Mouse (Mus musculus): ENCODE measurements around the gene Pusl1. TPM values are rescaled to one million over a fixed set of nuclear protein-coding genes. Genes with fewer than 3 reads are reported as not detected.

Pusl1 gene
- polyA plus RNA-seq (2014; fragmentation: Nextera tagmentation; extraction: Ambion mirVana) = 45.8 and 54.5 TPM in 2 replicates

DNA sequence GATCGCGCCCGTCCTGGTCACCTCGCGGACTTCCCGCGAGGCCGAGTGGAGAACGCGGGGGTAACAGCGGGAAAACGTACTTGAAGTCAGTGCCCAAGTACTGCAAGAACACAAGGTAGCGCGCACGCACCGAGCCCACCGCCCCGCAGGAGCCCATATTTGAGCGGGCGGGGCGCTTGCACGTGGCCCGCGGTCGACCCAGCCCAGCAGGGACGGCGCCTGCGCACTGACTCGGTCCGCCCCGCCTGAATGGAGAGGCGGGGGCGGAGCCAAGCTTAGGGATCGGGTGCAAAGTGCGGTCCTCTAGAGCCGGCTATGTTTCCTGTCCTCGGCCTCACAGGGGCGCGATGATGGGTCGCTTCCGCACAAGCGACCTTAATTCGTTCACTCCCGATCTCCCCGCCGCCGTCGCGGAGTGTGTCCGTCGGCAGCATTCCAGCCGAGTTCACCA, at the start of gene Pusl1, which contains the start of gene Acap3:
Gene Pusl1, minus strand, starts transcription at position 231 of the 451 bp plus-strand sequence.
Gene Acap3, plus strand, starts transcription at position 272 of the 451 bp plus-strand sequence.
- no peaks in the 10 kb centered on the region for H3K27me3 ChIP-seq (ENCODE audit: control insufficient read depth, insufficient read depth, low read length)
- peak within 1 kb of the TSS; percentile 99 for H3K4me2 ChIP-seq (ENCODE audit: low read length)
- H3K9me3 ChIP-seq (ENCODE audit: control insufficient read depth, low read length) = no peaks in the 10 kb centered on the region
- DNase-seq (peak; percentile 99), ATAC-seq (ENCODE audit: low FRiP score, low TSS enrichment) (peak; percentile 89)
- under 1% methylated on average over 52 of the region's 52 CpGs for WGBS
- peak within 1 kb of the TSS; percentile 92 for H3K9ac ChIP-seq (replicated peaks; ENCODE audit: low read length)
- H3K4me3 ChIP-seq (replicated peaks; ENCODE audit: low read depth, low read length) = peak within 1 kb of the TSS; percentile 98
- H3K27ac ChIP-seq (replicated peaks; ENCODE audit: low read depth, low read length) = peak within 1 kb of the TSS; percentile 99
- H3K36me3 ChIP-seq (ENCODE audit: control insufficient read depth, insufficient read depth, low read length) = peaks cover 45% of the 10 kb centered on the region
- peaks cover 36% of the 10 kb centered on the region for H3K4me1 ChIP-seq (ENCODE audit: control insufficient read depth, insufficient read depth, low read length)

- no peak overlapping the region for H3K27ac ChIP-seq (replicated peaks; ENCODE audit: low read depth, low read length)
- H3K4me2 ChIP-seq (ENCODE audit: low read length) = no peak overlapping the region
- ATAC-seq (ENCODE audit: low FRiP score, low TSS enrichment) = no peak
- no peaks in the 10 kb centered on the region for H3K4me1 ChIP-seq (ENCODE audit: control insufficient read depth, insufficient read depth, low read length)
- no peaks in the 10 kb centered on the region for H3K27me3 ChIP-seq (ENCODE audit: control insufficient read depth, insufficient read depth, low read length)
- H3K36me3 ChIP-seq (ENCODE audit: control insufficient read depth, insufficient read depth, low read length) = no peaks in the 10 kb centered on the region
- WGBS = 76% methylated on average over 1 of the region's 1 CpGs
- no peak for DNase-seq
- H3K4me3 ChIP-seq (replicated peaks; ENCODE audit: low read depth, low read length) = no peak overlapping the region
- no peak overlapping the region for H3K9ac ChIP-seq (replicated peaks; ENCODE audit: low read length)
- H3K9me3 ChIP-seq (ENCODE audit: control insufficient read depth, low read length) = no peaks in the 10 kb centered on the region
These were observed 40.5 kb upstream of the Pusl1 start for GRCm38 (mm10) chr4:155932031-155932430.

DNA sequence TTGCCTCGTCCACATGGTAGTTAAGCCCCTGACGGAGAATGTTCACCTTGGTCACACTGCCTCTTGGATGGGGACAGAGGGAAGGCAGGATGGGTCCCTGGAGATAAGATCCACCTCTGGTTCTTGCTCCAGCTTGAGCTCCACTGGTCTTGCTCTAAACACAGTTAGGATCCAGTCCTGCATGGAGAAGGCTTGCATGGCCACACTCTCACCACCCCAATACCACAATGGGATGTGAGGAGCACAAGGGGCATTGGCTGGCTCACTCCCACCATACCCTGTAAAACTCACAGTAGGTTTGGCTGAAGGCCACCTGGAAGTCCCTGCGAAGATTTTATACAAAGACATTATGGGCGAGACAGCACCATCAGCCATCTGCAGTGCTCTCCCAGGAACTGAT, 17.2 kb upstream of the Pusl1 start:
- no peaks in the 10 kb centered on the region for H3K9me3 ChIP-seq (ENCODE audit: control insufficient read depth, low read length)
- H3K36me3 ChIP-seq (ENCODE audit: control insufficient read depth, insufficient read depth, low read length) = peaks cover 40% of the 10 kb centered on the region
- 95% methylated on average over 4 of the region's 4 CpGs for WGBS
- no peaks in the 10 kb centered on the region for H3K27me3 ChIP-seq (ENCODE audit: control insufficient read depth, insufficient read depth, low read length)
- no peak overlapping the region for H3K4me3 ChIP-seq (replicated peaks; ENCODE audit: low read depth, low read length)
- no peak overlapping the region for H3K9ac ChIP-seq (replicated peaks; ENCODE audit: low read length)
- H3K4me1 ChIP-seq (ENCODE audit: control insufficient read depth, insufficient read depth, low read length) = no peaks in the 10 kb centered on the region
- H3K4me2 ChIP-seq (ENCODE audit: low read length) = no peak overlapping the region
- DNase-seq (no peak), ATAC-seq (ENCODE audit: low FRiP score, low TSS enrichment) (no peak)
- no peak overlapping the region for H3K27ac ChIP-seq (replicated peaks; ENCODE audit: low read depth, low read length)

DNA sequence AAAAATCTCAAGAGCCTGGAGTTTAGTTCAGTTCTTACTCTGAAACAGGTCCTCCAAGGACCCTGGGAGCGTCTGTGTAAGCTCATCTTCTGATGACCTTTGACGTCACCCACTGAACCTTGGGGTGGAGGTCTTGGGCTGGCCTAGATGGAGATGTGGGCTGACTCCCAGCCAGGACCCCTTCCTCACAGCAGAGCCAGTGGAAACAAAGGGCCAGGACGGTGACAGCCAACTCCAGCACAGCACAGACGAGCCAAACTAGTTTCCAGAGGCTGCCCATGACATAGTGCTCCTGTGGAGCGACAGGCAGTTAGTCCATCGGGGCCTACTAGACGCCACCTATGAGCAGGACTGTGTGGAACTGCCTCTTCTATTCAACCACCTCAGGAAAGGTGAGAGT, 16.7 kb upstream of the Pusl1 start:
- Histone ChIP-seq H3K4me3 (replicated peaks; ENCODE audit: low read depth, low read length) (no peak overlapping the region), H3K4me2 (ENCODE audit: low read length) (no peak overlapping the region), H3K36me3 (ENCODE audit: control insufficient read depth, insufficient read depth, low read length) (peaks cover 45% of the 10 kb centered on the region), H3K27me3 (ENCODE audit: control insufficient read depth, insufficient read depth, low read length) (no peaks in the 10 kb centered on the region), H3K27ac (replicated peaks; ENCODE audit: low read depth, low read length) (no peak overlapping the region), H3K4me1 (ENCODE audit: control insufficient read depth, insufficient read depth, low read length) (no peaks in the 10 kb centered on the region), H3K9ac (replicated peaks; ENCODE audit: low read length) (no peak overlapping the region), H3K9me3 (ENCODE audit: control insufficient read depth, low read length) (no peaks in the 10 kb centered on the region)
- ATAC-seq (ENCODE audit: low FRiP score, low TSS enrichment) = no peak
- DNase-seq = no peak
- 78% methylated on average over 7 of the region's 7 CpGs for WGBS

DNA sequence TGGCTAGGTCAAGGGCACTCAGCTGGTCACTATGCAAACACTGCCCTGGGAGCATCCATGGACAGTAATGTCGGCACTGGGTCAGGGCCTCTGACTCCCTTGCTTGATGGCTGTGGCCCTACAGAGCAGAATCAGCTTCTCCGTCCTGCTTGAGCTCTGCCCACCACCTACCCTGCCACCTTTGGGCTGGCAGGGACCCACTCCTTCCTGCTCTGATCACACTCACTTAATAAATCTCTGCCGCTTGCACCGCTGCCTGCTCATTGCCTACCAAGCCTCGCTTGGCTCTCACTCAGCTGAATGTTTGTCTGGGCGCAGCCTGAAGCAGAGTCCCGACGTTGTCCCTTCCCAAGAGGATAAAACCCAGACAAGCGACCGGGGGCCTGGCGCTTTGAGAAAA, 15.4 kb upstream of the Pusl1 start:
- Histone ChIP-seq H3K27me3 (ENCODE audit: control insufficient read depth, insufficient read depth, low read length) (no peaks in the 10 kb centered on the region), H3K9me3 (ENCODE audit: control insufficient read depth, low read length) (no peaks in the 10 kb centered on the region), H3K36me3 (ENCODE audit: control insufficient read depth, insufficient read depth, low read length) (peaks cover 57% of the 10 kb centered on the region), H3K4me1 (ENCODE audit: control insufficient read depth, insufficient read depth, low read length) (no peaks in the 10 kb centered on the region), H3K4me2 (ENCODE audit: low read length) (no peak overlapping the region), H3K27ac (replicated peaks; ENCODE audit: low read depth, low read length) (no peak overlapping the region), H3K9ac (replicated peaks; ENCODE audit: low read length) (no peak overlapping the region), H3K4me3 (replicated peaks; ENCODE audit: low read depth, low read length) (no peak overlapping the region)
- 89% methylated on average over 11 of the region's 11 CpGs for WGBS
- DNase-seq (no peak), ATAC-seq (ENCODE audit: low FRiP score, low TSS enrichment) (no peak)

DNA sequence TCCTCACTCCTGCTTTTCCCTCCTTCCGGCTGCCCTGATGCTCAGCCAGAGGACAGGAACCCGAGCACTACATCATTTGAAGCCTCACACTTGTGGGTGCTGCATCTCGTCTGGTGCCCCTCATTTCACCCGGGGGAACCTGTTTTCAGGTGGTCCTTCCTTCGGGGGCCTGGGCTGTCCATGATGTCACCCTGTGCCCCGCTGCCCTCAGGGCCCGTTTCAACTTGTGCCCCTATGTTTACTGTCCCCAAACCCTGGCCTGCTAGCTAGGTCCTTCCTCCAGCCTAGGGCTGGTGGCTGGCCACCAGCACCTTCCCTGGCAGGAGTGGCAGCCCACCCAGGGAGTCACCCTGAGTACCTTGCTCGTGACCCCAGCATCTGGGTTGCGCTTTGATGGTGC, 14.5 kb upstream of the Pusl1 start:
- ATAC-seq (ENCODE audit: low FRiP score, low TSS enrichment) (no peak), DNase-seq (no peak)
- Histone ChIP-seq H3K4me1 (ENCODE audit: control insufficient read depth, insufficient read depth, low read length) (no peaks in the 10 kb centered on the region), H3K4me3 (replicated peaks; ENCODE audit: low read depth, low read length) (no peak overlapping the region), H3K27me3 (ENCODE audit: control insufficient read depth, insufficient read depth, low read length) (no peaks in the 10 kb centered on the region), H3K9me3 (ENCODE audit: control insufficient read depth, low read length) (no peaks in the 10 kb centered on the region), H3K36me3 (ENCODE audit: control insufficient read depth, insufficient read depth, low read length) (peaks cover 66% of the 10 kb centered on the region), H3K27ac (replicated peaks; ENCODE audit: low read depth, low read length) (no peak overlapping the region), H3K4me2 (ENCODE audit: low read length) (no peak overlapping the region), H3K9ac (replicated peaks; ENCODE audit: low read length) (no peak overlapping the region)
- 84% methylated on average over 9 of the region's 9 CpGs for whole genome bisulfite sequencing

GRCm38 (mm10) chr4:155905634-155906033, 14.1 kb upstream of the Pusl1 start:
- Histone ChIP-seq H3K9ac (replicated peaks; ENCODE audit: low read length) (no peak overlapping the region), H3K4me3 (replicated peaks; ENCODE audit: low read depth, low read length) (no peak overlapping the region), H3K4me1 (ENCODE audit: control insufficient read depth, insufficient read depth, low read length) (no peaks in the 10 kb centered on the region), H3K36me3 (ENCODE audit: control insufficient read depth, insufficient read depth, low read length) (peaks cover 71% of the 10 kb centered on the region), H3K27ac (replicated peaks; ENCODE audit: low read depth, low read length) (no peak overlapping the region), H3K9me3 (ENCODE audit: control insufficient read depth, low read length) (no peaks in the 10 kb centered on the region), H3K27me3 (ENCODE audit: control insufficient read depth, insufficient read depth, low read length) (no peaks in the 10 kb centered on the region), H3K4me2 (ENCODE audit: low read length) (no peak overlapping the region)
- WGBS = 88% methylated on average over 13 of the region's 13 CpGs
- ATAC-seq (ENCODE audit: low FRiP score, low TSS enrichment) (no peak), DNase-seq (no peak)

DNA sequence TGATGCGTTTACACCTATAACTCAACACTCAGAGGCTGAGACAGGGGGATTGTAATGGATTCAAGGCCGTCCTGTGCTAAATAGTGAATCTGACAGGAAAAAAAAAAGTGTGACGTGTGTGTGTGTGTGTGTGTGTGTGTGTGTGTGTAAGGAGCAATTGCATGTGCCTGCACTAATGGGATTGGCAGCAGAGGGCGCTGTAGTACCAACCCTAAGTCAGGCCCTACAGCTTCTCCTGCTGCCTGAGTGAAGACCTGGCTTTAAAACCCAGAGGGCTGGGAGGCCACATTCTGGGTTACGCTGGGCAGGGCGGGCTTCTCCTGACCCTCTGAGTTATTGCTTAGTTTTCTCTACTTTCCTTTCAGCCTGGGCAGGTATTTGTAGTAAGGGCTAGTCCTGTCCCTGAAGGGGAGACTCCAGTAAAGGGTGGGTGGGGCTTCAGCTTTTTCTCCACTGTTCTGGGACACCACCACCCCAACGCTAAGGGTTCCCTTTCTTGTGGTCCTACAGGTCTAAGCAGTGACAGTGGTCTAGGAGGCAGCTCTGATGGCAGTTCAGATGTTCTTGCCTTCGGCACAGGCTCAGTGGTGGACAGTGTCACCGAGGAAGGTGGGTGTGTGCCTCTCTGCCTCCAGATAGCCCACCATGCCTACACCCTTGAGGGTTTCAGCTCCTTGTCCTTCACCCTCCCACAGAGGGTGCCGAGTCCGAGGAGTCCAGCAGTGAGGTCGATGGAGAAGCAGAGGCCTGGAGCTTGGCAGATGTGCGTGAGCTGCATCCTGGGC, 12.9 kb upstream of the Pusl1 start:
- H3K27me3 ChIP-seq (ENCODE audit: control insufficient read depth, insufficient read depth, low read length) = no peaks in the 10 kb centered on the region
- no peak overlapping the region for H3K9ac ChIP-seq (replicated peaks; ENCODE audit: low read length)
- H3K4me1 ChIP-seq (ENCODE audit: control insufficient read depth, insufficient read depth, low read length) = no peaks in the 10 kb centered on the region
- H3K27ac ChIP-seq (replicated peaks; ENCODE audit: low read depth, low read length) = no peak overlapping the region
- no peaks in the 10 kb centered on the region for H3K9me3 ChIP-seq (ENCODE audit: control insufficient read depth, low read length)
- ATAC-seq (ENCODE audit: low FRiP score, low TSS enrichment) (no peak), DNase-seq (peak; percentile 46)
- no peak overlapping the region for H3K4me3 ChIP-seq (replicated peaks; ENCODE audit: low read depth, low read length)
- H3K4me2 ChIP-seq (ENCODE audit: low read length) = no peak overlapping the region
- peaks cover 82% of the 10 kb centered on the region for H3K36me3 ChIP-seq (ENCODE audit: control insufficient read depth, insufficient read depth, low read length)
- 91% methylated on average over 13 of the region's 13 CpGs for WGBS

- Histone ChIP-seq H3K27ac (replicated peaks; ENCODE audit: low read depth, low read length) (no peak overlapping the region), H3K9ac (replicated peaks; ENCODE audit: low read length) (no peak overlapping the region), H3K27me3 (ENCODE audit: control insufficient read depth, insufficient read depth, low read length) (no peaks in the 10 kb centered on the region), H3K9me3 (ENCODE audit: control insufficient read depth, low read length) (no peaks in the 10 kb centered on the region), H3K4me3 (replicated peaks; ENCODE audit: low read depth, low read length) (no peak overlapping the region), H3K4me1 (ENCODE audit: control insufficient read depth, insufficient read depth, low read length) (no peaks in the 10 kb centered on the region), H3K4me2 (ENCODE audit: low read length) (no peak overlapping the region), H3K36me3 (ENCODE audit: control insufficient read depth, insufficient read depth, low read length) (peaks cover 95% of the 10 kb centered on the region)
- ATAC-seq (ENCODE audit: low FRiP score, low TSS enrichment) (no peak), DNase-seq (no peak)
- 97% methylated on average over 13 of the region's 13 CpGs for WGBS
These were observed 11.7 kb upstream of the Pusl1 start for GRCm38 (mm10) chr4:155903246-155903645.

Measured in midbrain, embryonic 14.5 days (tissue).